Mouse (Mus musculus) induced T-regulatory cell, adult 2 months (primary cell): ENCODE measurements around the gene Larp4.

ENCODE experiments used
- DNase-seq: peaks from one replicate; pipeline ENCODE4 v3.0.0-alpha.2; 2012; ENCODE audit warnings: low read depth

The Larp4 gene

GRCm38 (mm10) chr15:100004677-100005273, 34.9 kb downstream of the Larp4 start:
- no peak for DNase-seq

DNA sequence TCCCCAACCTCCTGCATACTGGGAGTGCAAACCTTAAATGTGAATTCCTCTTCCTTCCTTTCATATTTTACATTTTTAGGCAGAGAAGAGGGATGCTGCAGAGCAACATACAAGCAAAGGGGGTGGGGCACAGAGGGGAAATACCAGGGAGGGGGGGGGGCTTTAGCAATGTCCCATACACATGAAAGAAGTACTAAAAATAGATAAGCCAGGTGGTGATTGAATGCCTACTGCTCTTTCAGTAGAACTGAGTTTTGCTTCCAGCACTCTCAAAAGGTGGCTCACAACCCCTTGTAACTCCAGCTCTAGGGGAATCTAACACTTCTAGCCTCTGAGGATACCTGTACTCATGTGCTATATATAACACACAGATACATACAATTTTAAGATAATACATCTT, 36.3 kb downstream of the Larp4 start:
- no peak for DNase-seq

- peak; percentile 78 for DNase-seq
These were observed 48.5 kb downstream of the Larp4 start for GRCm38 (mm10) chr15:100018280-100018899.

- peak; percentile 16 for DNase-seq
These were observed 51.3 kb downstream of the Larp4 start for GRCm38 (mm10) chr15:100021175-100021574.

- DNase-seq = peak; percentile 69
These were observed 53.1 kb downstream of the Larp4 start for GRCm38 (mm10) chr15:100022923-100023322.

DNA sequence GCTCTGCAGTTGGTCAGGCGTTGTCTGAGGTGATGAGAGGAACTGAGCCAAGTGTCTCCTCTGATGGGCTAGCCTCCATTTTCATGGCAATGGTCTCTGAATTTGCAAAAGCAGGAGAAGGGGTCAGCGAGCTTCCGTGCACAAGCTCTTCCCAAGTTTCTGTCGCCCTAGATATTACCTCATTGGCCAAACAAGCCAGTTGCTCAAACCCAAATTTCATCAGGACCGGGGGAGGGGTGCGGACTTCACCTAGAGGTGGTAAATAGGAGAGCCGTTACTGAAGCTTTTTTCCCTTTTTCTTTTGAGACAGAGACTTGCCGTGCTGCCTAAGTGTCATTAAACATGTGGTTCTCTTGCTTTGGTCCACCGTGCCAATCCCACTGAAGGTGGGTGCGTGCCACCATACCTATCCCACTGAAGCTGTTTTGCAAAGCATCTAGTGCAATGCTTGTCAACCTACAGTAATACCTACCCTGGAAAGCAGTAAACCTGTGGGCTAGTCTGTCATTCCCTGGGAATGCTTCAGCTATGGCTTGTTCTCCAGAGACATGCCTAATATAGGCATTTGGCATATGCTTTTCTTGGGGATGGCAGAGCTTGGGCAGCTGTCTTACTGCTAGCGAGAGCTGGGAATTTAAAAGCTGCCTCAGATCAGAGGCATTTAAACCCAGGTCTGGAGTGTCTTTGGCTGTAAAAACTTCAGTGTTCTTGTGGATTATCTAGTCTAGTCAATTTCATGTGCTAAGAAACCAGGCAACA, 55.4 kb downstream of the Larp4 start:
- DNase-seq = no peak

DNA sequence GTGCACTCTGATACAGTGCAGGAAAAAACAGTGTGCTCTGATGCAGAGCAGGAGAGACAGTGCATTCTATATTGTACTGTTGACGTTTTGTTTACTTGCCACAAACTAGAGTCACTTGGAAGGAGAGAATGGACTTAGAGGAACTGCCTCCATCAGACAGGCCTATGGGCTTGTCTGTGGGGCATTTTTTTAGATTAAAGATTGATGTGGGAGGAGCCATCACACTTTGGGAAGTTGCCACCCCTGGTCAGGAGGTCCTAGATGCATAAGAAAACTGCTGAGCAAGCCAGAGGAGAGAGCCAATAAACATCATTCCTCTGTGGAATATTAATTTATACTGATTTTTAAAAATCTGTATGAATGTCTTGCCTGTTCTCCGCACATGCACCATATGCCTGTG, 58.3 kb downstream of the Larp4 start:
- no peak for DNase-seq

GRCm38 (mm10) chr15:100029497-100029896, 59.6 kb downstream of the Larp4 start:
- no peak for DNase-seq

GRCm38 (mm10) chr15:100029900-100030299, 60.0 kb downstream of the Larp4 start:
- DNase-seq = no peak

DNA sequence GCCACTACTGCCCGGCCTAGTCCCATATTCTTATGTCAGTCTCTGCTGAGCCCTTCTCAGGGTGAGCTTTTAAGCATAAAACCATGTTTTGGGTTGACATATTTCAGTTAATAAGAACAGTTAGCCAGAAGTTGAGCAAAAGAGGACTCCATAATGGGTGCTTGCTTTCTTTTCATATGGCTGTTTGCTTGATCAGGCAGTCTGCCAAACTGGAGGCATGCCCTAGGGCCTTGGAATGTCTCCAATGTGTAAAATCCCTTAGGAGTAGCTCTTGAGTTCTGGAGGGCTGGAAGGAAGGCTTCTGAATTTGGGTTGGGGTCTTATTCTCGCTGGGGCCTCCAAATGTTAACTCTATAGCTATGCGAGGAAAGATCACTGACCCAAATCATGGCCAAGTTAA, 62.7 kb downstream of the Larp4 start:
- DNase-seq = no peak

GRCm38 (mm10) chr15:100038470-100038971, 68.7 kb downstream of the Larp4 start, which contains the start of gene Dip2b:
TSS of gene Dip2b (plus strand) at chr15:100038664.
- DNase-seq = peak; percentile 96

DNA sequence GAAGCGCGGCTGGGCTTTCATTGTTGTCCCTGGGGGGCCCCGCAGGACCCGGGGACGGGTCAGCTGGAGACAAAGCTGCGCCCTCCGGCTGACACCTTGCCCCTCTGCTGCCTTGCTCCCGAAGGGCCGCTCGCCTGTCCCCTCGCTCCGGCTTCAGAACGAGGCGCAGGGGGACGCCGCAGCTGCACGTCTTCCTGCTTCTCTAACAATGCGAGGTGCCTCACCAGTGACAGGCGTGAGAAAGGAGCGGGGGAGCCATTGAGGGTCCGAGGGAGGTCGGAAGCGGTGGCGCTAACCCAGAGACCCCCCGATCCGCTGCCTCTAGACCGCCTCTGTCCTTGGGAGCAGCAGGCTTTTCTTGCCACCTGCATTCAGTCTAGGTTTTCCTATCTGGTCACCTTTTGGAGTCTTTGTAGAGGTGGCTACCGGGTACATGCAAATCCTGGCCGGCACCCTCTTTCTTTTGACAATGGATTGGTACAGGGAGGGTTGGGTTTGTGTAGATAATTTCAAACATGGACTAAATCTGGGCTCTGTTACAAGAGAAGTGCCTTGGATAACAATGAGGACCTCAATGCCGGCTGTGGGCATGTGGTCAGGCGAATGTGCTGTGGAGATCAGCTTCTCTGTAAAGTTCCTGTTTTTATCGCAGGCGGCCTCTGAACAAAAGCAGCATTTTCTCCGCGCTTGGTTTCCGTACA, 69.3 kb downstream of the Larp4 start:
- peak; percentile 73 for DNase-seq

- DNase-seq = peak; percentile 72
These were observed 70.8 kb downstream of the Larp4 start for GRCm38 (mm10) chr15:100040541-100041266.

GRCm38 (mm10) chr15:100041267-100042047, 71.6 kb downstream of the Larp4 start:
- DNase-seq = peak; percentile 87

GRCm38 (mm10) chr15:100042048-100042400, 72.2 kb downstream of the Larp4 start:
- no peak for DNase-seq

DNA sequence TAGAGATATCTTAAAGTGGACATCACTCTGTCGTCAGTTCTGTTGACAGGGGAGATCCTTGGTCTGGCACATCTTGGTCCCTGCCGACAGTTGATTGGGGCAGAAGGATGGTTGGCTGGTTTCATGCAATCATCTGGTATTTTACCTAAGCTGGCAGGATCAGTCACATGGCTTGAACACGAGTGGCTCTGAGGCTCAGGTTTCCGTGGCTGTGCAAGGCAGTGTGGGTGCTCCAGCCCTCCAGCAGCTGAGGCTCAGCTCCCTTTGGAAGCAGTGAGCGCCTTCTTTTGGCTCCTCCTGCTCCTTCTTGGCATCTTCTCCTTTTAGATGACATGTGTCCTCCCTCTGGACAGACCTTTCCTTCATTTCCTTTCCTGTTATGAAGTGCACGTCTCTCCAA, 75.7 kb downstream of the Larp4 start:
- DNase-seq = no peak

- DNase-seq = peak; percentile 36
These were observed 79.7 kb downstream of the Larp4 start for GRCm38 (mm10) chr15:100049496-100050087.

- DNase-seq = no peak
These were observed 81.1 kb downstream of the Larp4 start for GRCm38 (mm10) chr15:100050940-100051339.

- DNase-seq = no peak
These were observed 82.9 kb downstream of the Larp4 start for GRCm38 (mm10) chr15:100052726-100053125.

- DNase-seq = no peak
These were observed 86.6 kb downstream of the Larp4 start for GRCm38 (mm10) chr15:100056397-100056908.
